Mouse (Mus musculus): Measurements from ENCODE around the gene Gm20708. TPM values are rescaled to one million over a fixed set of nuclear protein-coding genes. Genes with fewer than 3 reads are reported as not detected.

Gm20708 gene
- polyA plus RNA-seq, 1 experiment: not detected

- H3K27me3 ChIP-seq (ENCODE audit: control insufficient read depth, insufficient read depth, low read length): no peaks in the 10 kb centered on the region; the same call in 1 of the 2 replicates
- peaks cover 4% of the 10 kb centered on the region; the same call in 1 of the 2 replicates for H3K4me1 ChIP-seq (replicated peaks; ENCODE audit: control insufficient read depth, insufficient read depth, low read length)
- no peak overlapping the region for H3K27ac ChIP-seq (ENCODE audit: control insufficient read depth, insufficient read depth, low read length)
- no peaks in the 10 kb centered on the region for H3K36me3 ChIP-seq (ENCODE audit: control insufficient read depth, insufficient read depth, low read length)
- TF ChIP-seq POLR2A (IDR thresholded peaks at IDR 0.05; ENCODE audit: control insufficient read depth, extremely low read depth, insufficient read depth, low read length, poor library complexity): no peak
- no peak for DNase-seq
- WGBS: 83% methylated on average over 11 of the region's 11 CpGs
- H3K4me3 ChIP-seq (ENCODE audit: control insufficient read depth, insufficient read depth, low read length): no peak overlapping the region
Observed at GRCm38 (mm10) chr11:117863174-117863856, 53.8 kb downstream of the Gm20708 start.

GRCm38 (mm10) chr11:117864805-117865204 is 55.3 kb downstream of the Gm20708 start:
- 59% methylated on average over 2 of the region's 2 CpGs for WGBS
- H3K27me3 ChIP-seq (ENCODE audit: control insufficient read depth, insufficient read depth, low read length): no peaks in the 10 kb centered on the region; the same call in 1 of the 2 replicates
- DNase-seq: no peak
- no peaks in the 10 kb centered on the region for H3K36me3 ChIP-seq (ENCODE audit: control insufficient read depth, insufficient read depth, low read length)
- TF ChIP-seq CTCF (IDR thresholded peaks at IDR 0.05; ENCODE audit: borderline replicate concordance, control insufficient read depth, extremely low read depth, insufficient read depth, low read length, poor library complexity) (no peak), POLR2A (IDR thresholded peaks at IDR 0.05; ENCODE audit: control insufficient read depth, extremely low read depth, insufficient read depth, low read length, poor library complexity) (no peak)
- no peak overlapping the region for H3K27ac ChIP-seq (ENCODE audit: control insufficient read depth, insufficient read depth, low read length)
- H3K4me1 ChIP-seq (replicated peaks; ENCODE audit: control insufficient read depth, insufficient read depth, low read length): peaks cover 4% of the 10 kb centered on the region; the same call in 1 of the 2 replicates
- H3K4me3 ChIP-seq (ENCODE audit: control insufficient read depth, insufficient read depth, low read length): no peak overlapping the region

GRCm38 (mm10) chr11:117865988-117866387 is 56.5 kb downstream of the Gm20708 start:
- Histone ChIP-seq H3K4me1 (replicated peaks; ENCODE audit: control insufficient read depth, insufficient read depth, low read length) (peaks cover 5% of the 10 kb centered on the region), H3K27me3 (ENCODE audit: control insufficient read depth, insufficient read depth, low read length) (no peaks in the 10 kb centered on the region), H3K36me3 (ENCODE audit: control insufficient read depth, insufficient read depth, low read length) (no peaks in the 10 kb centered on the region), H3K4me3 (ENCODE audit: control insufficient read depth, insufficient read depth, low read length) (no peak overlapping the region), H3K27ac (ENCODE audit: control insufficient read depth, insufficient read depth, low read length) (no peak overlapping the region)
- 90% methylated on average over 6 of the region's 6 CpGs for WGBS
- no peak for TF ChIP-seq CTCF (IDR thresholded peaks at IDR 0.05; ENCODE audit: borderline replicate concordance, control insufficient read depth, extremely low read depth, insufficient read depth, low read length, poor library complexity)
- TF ChIP-seq POLR2A (IDR thresholded peaks at IDR 0.05; ENCODE audit: control insufficient read depth, extremely low read depth, insufficient read depth, low read length, poor library complexity): no peak
- no peak for DNase-seq

- Histone ChIP-seq H3K4me3 (ENCODE audit: control insufficient read depth, insufficient read depth, low read length) (peak overlapping the region; percentile 84), H3K36me3 (ENCODE audit: control insufficient read depth, insufficient read depth, low read length) (no peaks in the 10 kb centered on the region), H3K27ac (ENCODE audit: control insufficient read depth, insufficient read depth, low read length) (peak overlapping the region; percentile 96), H3K4me1 (replicated peaks; ENCODE audit: control insufficient read depth, insufficient read depth, low read length) (peaks cover 40% of the 10 kb centered on the region), H3K27me3 (ENCODE audit: control insufficient read depth, insufficient read depth, low read length) (no peaks in the 10 kb centered on the region)
- no peak for TF ChIP-seq POLR2A (IDR thresholded peaks at IDR 0.05; ENCODE audit: control insufficient read depth, extremely low read depth, insufficient read depth, low read length, poor library complexity)
- peak; percentile 92 for TF ChIP-seq CTCF (IDR thresholded peaks at IDR 0.05; ENCODE audit: borderline replicate concordance, control insufficient read depth, extremely low read depth, insufficient read depth, low read length, poor library complexity)
- peak; percentile 78 for DNase-seq
- WGBS: 40% methylated on average over 12 of the region's 12 CpGs
Observed at GRCm38 (mm10) chr11:117870688-117871365, 61.4 kb downstream of the Gm20708 start.

- no peaks in the 10 kb centered on the region for H3K27me3 ChIP-seq (ENCODE audit: control insufficient read depth, insufficient read depth, low read length)
- TF ChIP-seq CTCF (IDR thresholded peaks at IDR 0.05; ENCODE audit: borderline replicate concordance, control insufficient read depth, extremely low read depth, insufficient read depth, low read length, poor library complexity): no peak
- peak; percentile 49; the same call in 1 of the 2 replicates for TF ChIP-seq POLR2A (IDR thresholded peaks at IDR 0.05; ENCODE audit: control insufficient read depth, extremely low read depth, insufficient read depth, low read length, poor library complexity)
- H3K27ac ChIP-seq (ENCODE audit: control insufficient read depth, insufficient read depth, low read length): peak overlapping the region; percentile 96
- peak; percentile 50 for DNase-seq
- WGBS: 6% methylated on average over 5 of the region's 5 CpGs
- H3K36me3 ChIP-seq (ENCODE audit: control insufficient read depth, insufficient read depth, low read length): no peaks in the 10 kb centered on the region
- H3K4me1 ChIP-seq (replicated peaks; ENCODE audit: control insufficient read depth, insufficient read depth, low read length): peaks cover 44% of the 10 kb centered on the region
- H3K4me3 ChIP-seq (ENCODE audit: control insufficient read depth, insufficient read depth, low read length): peak overlapping the region; percentile 84
Observed at GRCm38 (mm10) chr11:117871376-117871775, 61.9 kb downstream of the Gm20708 start.

- DNase-seq: peak; percentile 92
- H3K27ac ChIP-seq (ENCODE audit: control insufficient read depth, insufficient read depth, low read length): peak overlapping the region; percentile 96
- H3K36me3 ChIP-seq (ENCODE audit: control insufficient read depth, insufficient read depth, low read length): no peaks in the 10 kb centered on the region
- TF ChIP-seq CTCF (IDR thresholded peaks at IDR 0.05; ENCODE audit: borderline replicate concordance, control insufficient read depth, extremely low read depth, insufficient read depth, low read length, poor library complexity) (0 out of 2 replicates have a peak, but pooled peaks have one; percentile 35), POLR2A (IDR thresholded peaks at IDR 0.05; ENCODE audit: control insufficient read depth, extremely low read depth, insufficient read depth, low read length, poor library complexity) (peak; percentile 37; the same call in 1 of the 2 replicates)
- WGBS: 7% methylated on average over 12 of the region's 12 CpGs
- H3K4me1 ChIP-seq (replicated peaks; ENCODE audit: control insufficient read depth, insufficient read depth, low read length): peaks cover 50% of the 10 kb centered on the region
- no peaks in the 10 kb centered on the region for H3K27me3 ChIP-seq (ENCODE audit: control insufficient read depth, insufficient read depth, low read length)
- peak overlapping the region; percentile 84 for H3K4me3 ChIP-seq (ENCODE audit: control insufficient read depth, insufficient read depth, low read length)
Observed at GRCm38 (mm10) chr11:117871911-117872584, 62.6 kb downstream of the Gm20708 start.

Measured in thymus, adult 2 months (tissue).